Mouse (Mus musculus) layer of hippocampus, postnatal 25 days (tissue): ENCODE results near the gene Trim34b. TPM values are rescaled to one million over a fixed set of nuclear protein-coding genes. Genes with fewer than 3 reads are reported as not detected.
"Not testable (repeated sequence)": the region's sequence is repeated elsewhere in the genome, so short reads cannot be mapped to it uniquely, and the experiment has no call there.

Source experiments
- DNase-seq, 2 experiments: peaks; one replicate each; pipeline ENCODE4 v3.0.0; 2022; ENCODE audit warnings: mixed read lengths in 2 of 2, low spot score in 1 of 2; ENCODE audit errors: extremely low spot score in 1 of 2
- total RNA-seq, 2 experiments: library from RNA; stranded (reverse); gene quantifications; 2 replicates each; pipeline ENCODE4 v1.2.3; 2021

The Trim34b gene
- total RNA-seq = under 1 TPM in 1 of 2 experiments, not detected in 1; 0.25 TPM

DNA sequence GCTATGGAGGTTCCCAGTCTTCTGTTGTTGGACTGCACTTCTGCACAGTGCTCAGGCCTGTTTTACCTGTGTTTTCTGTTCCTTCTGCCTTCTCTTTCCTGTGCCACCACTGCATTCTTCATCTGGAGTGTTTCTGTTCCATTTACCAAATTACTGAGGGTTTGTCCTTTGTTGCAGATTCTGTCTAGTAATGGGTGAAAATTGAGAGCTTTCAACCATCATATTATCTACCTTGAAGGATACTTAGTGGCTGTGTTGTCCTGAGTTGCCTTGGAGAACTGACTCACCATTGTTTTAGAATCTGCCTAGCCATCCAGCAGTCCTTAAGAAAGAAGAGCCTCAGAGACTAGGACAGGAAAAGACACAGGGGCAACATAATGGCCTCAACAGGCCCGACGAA lies at the start of gene Trim34b:
Trim34b (plus strand) TSS at position 301 of the 400 bp plus-strand sequence.
- DNase-seq = not testable (repeated sequence)

DNA sequence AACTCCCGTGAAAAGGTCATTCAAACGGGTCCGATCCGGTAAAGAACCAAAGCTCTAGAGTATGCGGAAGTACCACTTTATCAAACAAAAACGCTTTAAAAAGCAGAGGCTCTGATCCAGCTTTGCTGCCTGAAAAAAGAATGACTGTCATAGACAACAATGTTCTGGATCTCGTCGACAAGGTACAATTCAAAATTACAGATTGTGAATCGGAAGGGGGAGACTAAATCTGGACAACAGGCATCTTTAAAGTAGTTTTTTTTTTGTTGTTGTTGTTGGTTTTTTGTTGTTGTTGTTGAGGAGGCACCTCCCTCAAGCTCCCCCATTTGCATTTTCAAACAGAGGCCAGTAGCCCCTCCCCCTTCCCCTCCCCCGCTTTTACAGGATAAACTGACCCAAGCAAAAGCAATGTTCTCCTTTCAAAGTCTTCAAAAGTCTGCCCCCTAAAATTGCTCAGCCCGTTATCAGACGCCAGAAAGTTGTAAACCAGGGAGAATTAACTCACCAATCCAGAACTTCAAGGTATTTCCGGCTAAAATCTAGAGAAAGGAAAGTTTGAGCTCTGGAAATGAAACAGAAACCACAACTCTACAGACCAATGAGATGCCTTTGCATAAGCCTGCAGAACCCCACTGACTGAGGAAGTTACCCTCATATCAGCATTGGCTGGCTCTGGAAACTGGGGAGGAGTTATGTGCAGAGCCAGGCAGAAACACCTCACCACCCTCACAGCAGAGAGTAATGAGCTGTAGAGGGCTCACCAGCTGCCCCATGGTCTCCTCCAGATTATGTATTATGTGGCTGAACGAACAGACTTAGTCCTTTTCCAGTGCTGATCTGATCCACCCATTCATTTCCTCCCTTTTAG lies 41.5 kb upstream of the Trim34b start, which contains the start of gene Trim5:
Trim5 (minus strand) TSS at position 519 of the 868 bp plus-strand sequence.
- DNase-seq = not testable (repeated sequence)

GRCm38 (mm10) chr7:104290641-104291040 lies 38.6 kb upstream of the Trim34b start:
- DNase-seq = no peak

GRCm38 (mm10) chr7:104291638-104292400 lies 37.5 kb upstream of the Trim34b start:
- DNase-seq = no peak

GRCm38 (mm10) chr7:104314796-104315353 lies 14.4 kb upstream of the Trim34b start:
- no peak for DNase-seq

DNA sequence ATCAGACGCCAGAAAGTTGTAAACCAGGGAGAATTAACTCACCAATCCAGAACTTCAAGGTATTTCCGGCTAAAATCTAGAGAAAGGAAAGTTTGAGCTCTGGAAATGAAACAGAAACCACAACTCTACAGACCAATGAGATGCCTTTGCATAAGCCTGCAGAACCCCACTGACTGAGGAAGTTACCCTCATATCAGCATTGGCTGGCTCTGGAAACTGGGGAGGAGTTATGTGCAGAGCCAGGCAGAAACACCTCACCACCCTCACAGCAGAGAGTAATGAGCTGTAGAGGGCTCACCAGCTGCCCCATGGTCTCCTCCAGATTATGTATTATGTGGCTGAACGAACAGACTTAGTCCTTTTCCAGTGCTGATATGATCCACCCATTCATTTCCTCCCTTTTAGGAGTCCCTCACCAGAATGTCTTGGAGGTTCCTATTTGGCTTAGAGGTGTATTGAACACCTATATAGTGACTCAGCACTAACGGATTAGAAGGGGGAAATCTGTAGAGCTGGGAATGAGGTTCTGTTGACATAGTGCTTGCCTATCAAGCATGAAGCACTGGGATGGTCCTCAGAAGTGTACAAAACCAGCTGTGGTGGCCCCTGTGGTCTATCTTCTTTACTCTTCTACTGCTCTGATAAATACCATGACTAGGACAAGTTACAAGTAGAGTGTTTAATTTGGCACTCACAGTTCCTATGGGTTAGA lies 13.7 kb upstream of the Trim34b start, which contains the start of gene Trim12a:
Trim12a (minus strand) TSS at position 98 of the 712 bp plus-strand sequence.
- not testable (repeated sequence) for DNase-seq

DNA sequence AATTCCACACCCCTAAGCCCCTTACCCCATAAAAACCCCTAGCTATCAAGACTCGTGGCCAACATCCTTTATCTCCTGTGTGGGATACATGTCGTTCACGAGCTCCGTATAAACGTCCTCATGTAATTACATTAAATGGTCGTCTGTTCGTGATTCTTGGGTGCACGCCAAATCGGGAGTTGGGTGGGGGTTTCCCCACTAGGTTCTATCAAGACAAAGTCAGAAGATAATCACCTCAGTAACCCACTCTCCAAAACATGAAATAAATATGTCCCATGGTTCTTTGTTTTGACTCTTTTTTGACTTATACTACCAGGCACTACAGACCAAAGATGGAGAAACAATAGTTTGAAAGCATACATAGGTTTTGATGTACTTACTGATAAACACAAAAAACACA lies 7.2 kb upstream of the Trim34b start:
- DNase-seq = no peak

- not testable (repeated sequence) for DNase-seq
Observed at GRCm38 (mm10) chr7:104335547-104335946, 6.3 kb downstream of the Trim34b start.

- DNase-seq = not testable (repeated sequence)
Observed at GRCm38 (mm10) chr7:104340744-104341143, 11.5 kb downstream of the Trim34b start.

DNA sequence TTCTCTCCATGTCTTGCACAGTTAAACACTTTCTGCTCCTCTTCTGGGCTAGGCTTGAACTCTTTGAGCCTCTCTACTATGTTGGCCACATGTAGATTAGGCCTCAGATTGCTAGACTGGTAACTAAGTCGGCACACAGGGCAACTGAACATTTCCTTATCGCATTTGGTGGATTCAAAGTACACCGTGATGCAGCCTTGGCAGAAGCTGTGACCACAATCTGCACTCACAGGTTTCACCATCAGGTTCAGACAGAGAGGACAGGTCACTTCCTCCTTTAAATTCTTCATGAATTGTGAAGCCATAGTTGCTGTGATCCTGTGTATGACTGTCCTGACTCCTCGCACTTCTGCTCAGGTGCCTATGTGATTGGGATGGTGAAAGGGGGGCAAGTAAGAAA lies 18.8 kb downstream of the Trim34b start:
- not testable (repeated sequence) for DNase-seq

DNA sequence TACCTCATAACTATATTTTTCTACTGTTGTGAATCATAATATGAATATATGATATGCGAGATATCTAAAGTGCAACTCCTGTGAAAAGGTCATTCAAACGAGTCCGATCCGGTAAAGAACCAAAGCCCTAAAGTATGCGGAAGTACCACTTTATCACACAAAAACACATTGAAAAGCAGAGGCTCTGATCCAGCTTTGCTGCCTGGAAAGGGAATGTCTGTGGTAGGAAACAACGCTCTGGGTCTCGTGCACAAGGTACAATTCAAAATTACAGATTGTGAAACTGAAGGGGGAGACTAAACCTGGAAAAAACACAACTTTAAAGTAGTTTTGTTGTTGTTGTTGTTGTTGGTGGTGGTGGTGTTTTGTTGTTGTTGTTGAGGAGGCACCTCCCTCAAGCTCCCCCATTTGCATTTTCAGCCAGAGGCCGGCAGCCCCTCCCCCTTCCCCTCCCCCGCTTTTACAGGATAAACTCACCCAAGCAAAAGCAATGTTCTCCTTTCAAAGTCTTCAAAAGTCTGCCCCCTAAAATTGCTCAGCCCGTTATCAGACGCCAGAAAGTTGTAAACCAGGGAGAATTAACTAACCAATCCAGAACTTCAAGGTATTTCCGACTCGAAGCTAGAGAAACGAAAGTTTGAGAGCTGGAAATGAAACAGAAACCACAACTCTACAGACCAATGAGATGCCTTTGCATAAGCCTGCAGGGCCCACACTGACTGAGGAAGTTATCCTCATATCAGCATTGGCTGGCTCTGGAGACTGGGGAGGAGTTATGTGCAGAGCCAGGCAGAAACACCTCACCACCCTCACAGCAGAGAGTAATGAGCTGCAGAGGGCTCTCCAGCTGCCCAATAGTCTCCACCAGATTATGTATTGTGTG lies 23.7 kb downstream of the Trim34b start, which contains the start of gene Trim12c:
Trim12c (minus strand) TSS at position 646 of the 883 bp plus-strand sequence.
- no peak for DNase-seq

DNA sequence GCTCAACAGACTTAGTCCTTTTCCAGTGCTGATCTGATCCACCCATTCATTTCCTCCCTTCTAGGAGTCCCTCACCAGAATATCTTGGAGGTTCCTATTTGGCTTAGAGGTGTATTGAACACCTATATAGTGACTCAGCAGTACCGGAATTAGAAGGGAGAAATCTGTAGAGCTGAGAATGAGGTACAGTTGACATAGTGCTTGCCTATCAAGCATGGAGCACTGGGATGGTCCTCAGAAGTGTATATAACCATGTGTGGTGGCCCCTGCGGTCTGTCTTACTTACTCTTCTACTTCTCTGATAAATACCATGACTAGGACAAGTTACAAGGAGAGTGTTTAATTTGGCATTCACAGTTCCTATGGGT lies 24.3 kb downstream of the Trim34b start:
- no peak for DNase-seq

DNA sequence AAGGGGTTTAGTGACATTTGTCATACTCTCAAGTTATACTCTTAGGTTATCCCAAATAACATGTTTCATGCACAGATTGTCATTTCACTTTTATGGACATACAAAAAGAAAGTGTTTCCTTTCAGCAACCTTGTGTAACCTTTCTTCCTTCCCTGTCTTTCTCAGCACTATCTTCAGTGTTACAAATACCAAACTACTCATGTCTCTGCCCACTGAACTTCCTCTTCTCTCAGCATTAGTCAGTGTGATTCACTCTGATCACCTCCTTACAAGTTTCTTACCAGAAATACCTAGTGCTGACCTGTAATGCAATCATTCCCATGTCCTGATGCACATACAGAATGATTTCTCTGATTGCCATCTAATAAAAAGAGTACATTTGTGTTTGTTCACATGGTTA lies 37.1 kb downstream of the Trim34b start:
- DNase-seq = no peak

GRCm38 (mm10) chr7:104369736-104370414 lies 40.6 kb downstream of the Trim34b start, which contains the start of gene Trim30b:
Gene Trim30b (minus strand): TSS chr7:104369884.
- DNase-seq = no peak
